Mouse (Mus musculus): Measurements from ENCODE around the gene Pop7.

The Pop7 gene

GRCm38 (mm10) chr5:137527413-137527812, 25.1 kb upstream of the Pop7 start:
- no peak for DNase-seq (ENCODE audit: low read depth)

- no peak for DNase-seq (ENCODE audit: low read depth)
These were observed 24.0 kb upstream of the Pop7 start for GRCm38 (mm10) chr5:137526192-137526936.

GRCm38 (mm10) chr5:137525511-137525910, 23.2 kb upstream of the Pop7 start:
- no peak for DNase-seq (ENCODE audit: low read depth)

- no peak for DNase-seq (ENCODE audit: low read depth)
These were observed 22.4 kb upstream of the Pop7 start for GRCm38 (mm10) chr5:137524671-137525070.

GRCm38 (mm10) chr5:137524251-137524515, 21.9 kb upstream of the Pop7 start:
- no peak for DNase-seq (ENCODE audit: low read depth)

- no peak for DNase-seq (ENCODE audit: low read depth)
These were observed 21.3 kb upstream of the Pop7 start for GRCm38 (mm10) chr5:137523396-137524250.

- DNase-seq (ENCODE audit: low read depth): no peak
These were observed 20.4 kb upstream of the Pop7 start for GRCm38 (mm10) chr5:137522711-137523110.

GRCm38 (mm10) chr5:137521861-137522260, 19.5 kb upstream of the Pop7 start:
- DNase-seq (ENCODE audit: low read depth): no peak

GRCm38 (mm10) chr5:137519691-137520550, 17.6 kb upstream of the Pop7 start:
- DNase-seq (ENCODE audit: low read depth): no peak

- no peak for DNase-seq (ENCODE audit: low read depth)
These were observed 16.1 kb upstream of the Pop7 start, which contains the start of gene Gigyf1 for GRCm38 (mm10) chr5:137518436-137518835. Gene Gigyf1 (plus strand): TSS chr5:137518548.

GRCm38 (mm10) chr5:137514811-137515210, 12.5 kb upstream of the Pop7 start:
- DNase-seq (ENCODE audit: low read depth): no peak

GRCm38 (mm10) chr5:137513951-137514721, 11.8 kb upstream of the Pop7 start:
- no peak for DNase-seq (ENCODE audit: low read depth)

- DNase-seq (ENCODE audit: low read depth): no peak
These were observed 10.8 kb upstream of the Pop7 start for GRCm38 (mm10) chr5:137512847-137513794.

GRCm38 (mm10) chr5:137511706-137512105, 9.4 kb upstream of the Pop7 start:
- DNase-seq (ENCODE audit: low read depth): no peak

GRCm38 (mm10) chr5:137510573-137511390, 8.5 kb upstream of the Pop7 start:
- DNase-seq (ENCODE audit: low read depth): no peak

- DNase-seq (ENCODE audit: low read depth): no peak
These were observed 7.7 kb upstream of the Pop7 start for GRCm38 (mm10) chr5:137510014-137510501.

GRCm38 (mm10) chr5:137504041-137504440, 1.7 kb upstream of the Pop7 start:
- DNase-seq (ENCODE audit: low read depth): no peak

- DNase-seq (ENCODE audit: low read depth): no peak
These were observed 371 bp upstream of the Pop7 start for GRCm38 (mm10) chr5:137502667-137503110.

- no peak for DNase-seq (ENCODE audit: low read depth)
These were observed 2.1 kb downstream of the Pop7 start for GRCm38 (mm10) chr5:137500186-137500585.
